Mouse (Mus musculus): Measurements from ENCODE around the gene Rae1. TPM values are rescaled to one million over a fixed set of nuclear protein-coding genes. Genes with fewer than 3 reads are reported as not detected.

Rae1 gene
- total RNA-seq, 1 experiment = 120 TPM

DNA sequence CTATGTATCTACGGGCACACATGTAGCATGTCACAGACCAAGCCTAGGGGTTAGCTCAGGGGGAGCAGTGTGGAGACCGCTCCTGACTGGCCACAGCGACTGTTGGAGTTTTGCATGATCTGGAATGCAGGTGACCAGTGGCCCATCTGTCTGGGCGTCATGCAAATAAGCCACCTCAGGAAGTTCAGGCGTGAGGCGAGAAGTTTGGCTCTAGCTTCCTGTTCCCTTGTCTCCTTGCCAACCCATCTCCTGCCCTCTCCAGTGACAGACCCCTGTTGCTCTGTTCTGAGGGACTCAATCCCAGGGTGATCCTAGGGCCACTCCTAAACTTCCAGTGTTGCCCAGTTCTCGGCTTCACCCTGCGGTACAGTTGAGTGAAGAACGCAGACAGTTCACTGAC, 60.5 kb downstream of the Rae1 start:
- Histone ChIP-seq H3K9me3 (ENCODE audit: control insufficient read depth, insufficient read depth, low read depth, low read length) (no peaks in the 10 kb centered on the region), H3K9ac (ENCODE audit: insufficient read depth, low read depth, low read length, poor library complexity, severe bottlenecking) (no peak overlapping the region), H3K4me3 (ENCODE audit: insufficient read depth in 1 of 2, low read depth in 1 of 2, low read length in 2 of 2, poor library complexity in 1 of 2, severe bottlenecking in 1 of 2) (no peak overlapping the region), H3K4me1 (ENCODE audit: control insufficient read depth in 2 of 2, insufficient read depth in 2 of 2, low read length in 2 of 2, poor library complexity in 1 of 2) (peaks cover 0 to 11% of the 10 kb centered on the region in 2 experiments; a peak in 1 of 4 replicates), H3K27ac (ENCODE audit: insufficient read depth, low read depth, low read length, poor library complexity, severe bottlenecking) (no peak overlapping the region), H3K36me3 (ENCODE audit: control insufficient read depth, insufficient read depth, low read length, poor library complexity, severe bottlenecking) (no peaks in the 10 kb centered on the region)
- no peak for DNase-seq (ENCODE audit: low read depth, low spot score)
- TF ChIP-seq HCFC1 (IDR thresholded peaks at IDR 0.05; ENCODE audit: borderline replicate concordance, insufficient read depth, low read length) = no peak
- no peak for TF ChIP-seq ZC3H11A (IDR thresholded peaks at IDR 0.05; ENCODE audit: borderline replicate concordance, low read depth, low read length)
- TF ChIP-seq CHD2 (IDR thresholded peaks at IDR 0.05; ENCODE audit: low read depth, low read length) = no peak
- TF ChIP-seq MAFK (IDR thresholded peaks at IDR 0.05; ENCODE audit: insufficient read depth, low read depth, low read length) = no peak
- TF ChIP-seq ZNF384 (IDR thresholded peaks at IDR 0.05; ENCODE audit: low read depth, low read length) = no peak
- in situ Hi-C loops (cut with MboI; ENCODE audit: low sequenced_read_pairs in 2 of 2, unreplicated experiment in 2 of 2) = no loop called here

- H3K9ac ChIP-seq (ENCODE audit: insufficient read depth, low read depth, low read length, poor library complexity, severe bottlenecking) = no peak overlapping the region
- H3K4me3 ChIP-seq (ENCODE audit: insufficient read depth in 1 of 2, low read depth in 1 of 2, low read length in 2 of 2, poor library complexity in 1 of 2, severe bottlenecking in 1 of 2) = no peak overlapping the region
- no peak overlapping the region for H3K27ac ChIP-seq (ENCODE audit: insufficient read depth, low read depth, low read length, poor library complexity, severe bottlenecking)
- TF ChIP-seq HCFC1 (IDR thresholded peaks at IDR 0.05; ENCODE audit: borderline replicate concordance, insufficient read depth, low read length) = no peak
- TF ChIP-seq MAFK (IDR thresholded peaks at IDR 0.05; ENCODE audit: insufficient read depth, low read depth, low read length) = no peak
- no peak for TF ChIP-seq ZC3H11A (IDR thresholded peaks at IDR 0.05; ENCODE audit: borderline replicate concordance, low read depth, low read length)
- TF ChIP-seq ZNF384 (IDR thresholded peaks at IDR 0.05; ENCODE audit: low read depth, low read length) = no peak
- TF ChIP-seq CHD2 (IDR thresholded peaks at IDR 0.05; ENCODE audit: low read depth, low read length) = no peak
- H3K4me1 ChIP-seq (ENCODE audit: control insufficient read depth in 2 of 2, insufficient read depth in 2 of 2, low read length in 2 of 2, poor library complexity in 1 of 2) = peaks cover 0 to 6% of the 10 kb centered on the region in 2 experiments; a peak in 1 of 4 replicates
- in situ Hi-C loops (cut with MboI; ENCODE audit: low sequenced_read_pairs in 2 of 2, unreplicated experiment in 2 of 2) = no loop called here
- no peak for DNase-seq (ENCODE audit: low read depth, low spot score)
- H3K9me3 ChIP-seq (ENCODE audit: control insufficient read depth, insufficient read depth, low read depth, low read length) = no peaks in the 10 kb centered on the region
- no peaks in the 10 kb centered on the region for H3K36me3 ChIP-seq (ENCODE audit: control insufficient read depth, insufficient read depth, low read length, poor library complexity, severe bottlenecking)
Observed at GRCm38 (mm10) chr2:173061443-173062351, 61.8 kb downstream of the Rae1 start.

GRCm38 (mm10) chr2:173063219-173063618, 63.3 kb downstream of the Rae1 start:
- Histone ChIP-seq H3K9ac (ENCODE audit: insufficient read depth, low read depth, low read length, poor library complexity, severe bottlenecking) (no peak overlapping the region), H3K4me1 (ENCODE audit: control insufficient read depth in 2 of 2, insufficient read depth in 2 of 2, low read length in 2 of 2, poor library complexity in 1 of 2) (peaks cover 0 to 4% of the 10 kb centered on the region in 2 experiments; a peak in 1 of 4 replicates), H3K27ac (ENCODE audit: insufficient read depth, low read depth, low read length, poor library complexity, severe bottlenecking) (no peak overlapping the region), H3K9me3 (ENCODE audit: control insufficient read depth, insufficient read depth, low read depth, low read length) (no peaks in the 10 kb centered on the region), H3K4me3 (ENCODE audit: insufficient read depth in 1 of 2, low read depth in 1 of 2, low read length in 2 of 2, poor library complexity in 1 of 2, severe bottlenecking in 1 of 2) (no peak overlapping the region), H3K36me3 (ENCODE audit: control insufficient read depth, insufficient read depth, low read length, poor library complexity, severe bottlenecking) (no peaks in the 10 kb centered on the region)
- in situ Hi-C loops (cut with MboI; ENCODE audit: low sequenced_read_pairs in 2 of 2, unreplicated experiment in 2 of 2) = no loop called here
- DNase-seq (ENCODE audit: low read depth, low spot score) = no peak
- no peak for TF ChIP-seq ZNF384 (IDR thresholded peaks at IDR 0.05; ENCODE audit: low read depth, low read length)
- no peak for TF ChIP-seq HCFC1 (IDR thresholded peaks at IDR 0.05; ENCODE audit: borderline replicate concordance, insufficient read depth, low read length)
- TF ChIP-seq ZC3H11A (IDR thresholded peaks at IDR 0.05; ENCODE audit: borderline replicate concordance, low read depth, low read length) = no peak
- TF ChIP-seq CHD2 (IDR thresholded peaks at IDR 0.05; ENCODE audit: low read depth, low read length) = no peak
- no peak for TF ChIP-seq MAFK (IDR thresholded peaks at IDR 0.05; ENCODE audit: insufficient read depth, low read depth, low read length)

GRCm38 (mm10) chr2:173064864-173065263, 64.9 kb downstream of the Rae1 start:
- in situ Hi-C loops (cut with MboI; ENCODE audit: low sequenced_read_pairs in 2 of 2, unreplicated experiment in 2 of 2) = no loop called here
- Histone ChIP-seq H3K4me1 (ENCODE audit: control insufficient read depth in 2 of 2, insufficient read depth in 2 of 2, low read length in 2 of 2, poor library complexity in 1 of 2) (no peaks in the 10 kb centered on the region), H3K27ac (ENCODE audit: insufficient read depth, low read depth, low read length, poor library complexity, severe bottlenecking) (no peak overlapping the region), H3K36me3 (ENCODE audit: control insufficient read depth, insufficient read depth, low read length, poor library complexity, severe bottlenecking) (no peaks in the 10 kb centered on the region), H3K4me3 (ENCODE audit: insufficient read depth in 1 of 2, low read depth in 1 of 2, low read length in 2 of 2, poor library complexity in 1 of 2, severe bottlenecking in 1 of 2) (no peak overlapping the region), H3K9me3 (ENCODE audit: control insufficient read depth, insufficient read depth, low read depth, low read length) (no peaks in the 10 kb centered on the region), H3K9ac (ENCODE audit: insufficient read depth, low read depth, low read length, poor library complexity, severe bottlenecking) (no peak overlapping the region)
- no peak for TF ChIP-seq HCFC1 (IDR thresholded peaks at IDR 0.05; ENCODE audit: borderline replicate concordance, insufficient read depth, low read length)
- TF ChIP-seq ZC3H11A (IDR thresholded peaks at IDR 0.05; ENCODE audit: borderline replicate concordance, low read depth, low read length) = no peak
- TF ChIP-seq ZNF384 (IDR thresholded peaks at IDR 0.05; ENCODE audit: low read depth, low read length) = no peak
- TF ChIP-seq CHD2 (IDR thresholded peaks at IDR 0.05; ENCODE audit: low read depth, low read length) = no peak
- TF ChIP-seq MAFK (IDR thresholded peaks at IDR 0.05; ENCODE audit: insufficient read depth, low read depth, low read length) = no peak
- DNase-seq (ENCODE audit: low read depth, low spot score) = no peak

Other genes starting within 250 kb of the Rae1 start
- gene Bmp7, start 59.8 kb upstream of the Rae1 start, total RNA-seq (2012; rRNA removed) = 1.4 and 2.3 TPM in 2 replicates
- gene Spo11, start 22.4 kb upstream of the Rae1 start, total RNA-seq (2012; rRNA removed) = 0.05 and 0.13 TPM in 2 replicates
- gene Rbm38, start 20.4 kb downstream of the Rae1 start, total RNA-seq (2012; rRNA removed) = 23.9 and 26.7 TPM in 2 replicates
- 3.2 and 8.9 TPM in 2 replicates for gene Ctcfl, start 119.4 kb downstream of the Rae1 start, total RNA-seq (2012; rRNA removed)
- gene Pck1, start 152.9 kb downstream of the Rae1 start, total RNA-seq (2012; rRNA removed) = 0.22 TPM in 1 of 2 replicates, not detected in the other
- gene Zbp1, start 218.8 kb downstream of the Rae1 start, total RNA-seq (2012; rRNA removed) = 0.67 and 1.7 TPM in 2 replicates